Mouse (Mus musculus) midbrain, embryonic 11.5 days (tissue): Measurements from ENCODE around the gene Slc20a1. TPM values are rescaled to one million over a fixed set of nuclear protein-coding genes. Genes with fewer than 3 reads are reported as not detected.

Source experiments
- ATAC-seq: fragments of 200-750 bp; cut with Nextera tagmentation; 2 replicates; pipeline ENCODE4 v1.8.0; 2017; ENCODE audit warnings: moderate TSS enrichment, moderate library complexity; ENCODE audit not compliant: low FRiP score
- DNase-seq: peaks from one replicate; pipeline ENCODE4 v3.0.0; 2015; ENCODE audit warnings: low spot score; ENCODE audit errors: missing footprints
- H3K27ac ChIP-seq: fragments of 300-500 bp; sonication (generic); 2 replicates; pipeline ENCODE4 v1.5.1; 2014; ENCODE audit warnings: low read depth, low read length
- H3K27me3 ChIP-seq: fragments of 300-500 bp; sonication (generic); 2 replicates; pipeline ENCODE4 v1.6.1; 2014; ENCODE audit warnings: mild to moderate bottlenecking, low read length, moderate library complexity, mixed read lengths; ENCODE audit not compliant: control insufficient read depth, insufficient read depth
- H3K36me3 ChIP-seq: fragments of 300-500 bp; sonication (generic); 2 replicates; pipeline ENCODE4 v1.6.1; 2014; ENCODE audit warnings: mild to moderate bottlenecking, low read length, moderate library complexity, mixed read lengths; ENCODE audit not compliant: control insufficient read depth, insufficient read depth
- H3K4me1 ChIP-seq: fragments of 300-500 bp; sonication (generic); 2 replicates; pipeline ENCODE4 v1.6.1; 2014; ENCODE audit warnings: low read length; ENCODE audit not compliant: control insufficient read depth, insufficient read depth
- H3K4me2 ChIP-seq: fragments of 300-500 bp; sonication (generic); 2 replicates; pipeline ENCODE4 v1.6.1; 2014; ENCODE audit warnings: mild to moderate bottlenecking, moderate library complexity
- H3K4me3 ChIP-seq: fragments of 300-500 bp; sonication (generic); 2 replicates; pipeline ENCODE4 v1.5.1; 2014; ENCODE audit warnings: low read depth, low read length
- H3K9ac ChIP-seq: fragments of 300-500 bp; sonication (generic); 2 replicates; pipeline ENCODE4 v1.6.1; 2014; ENCODE audit warnings: low read length
- H3K9me3 ChIP-seq: fragments of 300-500 bp; sonication (generic); 2 replicates; pipeline ENCODE4 v1.6.1; 2016; ENCODE audit warnings: low read length; ENCODE audit not compliant: control insufficient read depth
- WGBS: fragments of 180-500 bp; shearing (Covaris S2); extraction: QIAGEN DNeasy Blood & Tissue Kit; methylation state at CpG from one replicate; pipeline ENCODE4 v1.1.7; 2014; 5-methylcytosine and 5-hydroxymethylcytosine counted together
- polyA plus RNA-seq: library from polyadenylated mRNA; unstranded; fragments of >200 nt; fragmentation: Nextera tagmentation; extraction: Ambion mirVana; gene quantifications from 2 replicates; pipeline ENCODE4 v1.2.1, GENCODE M21; 2014

The Slc20a1 gene
- polyA plus RNA-seq, 1 experiment from 2014 or later: 62.5 TPM

DNA sequence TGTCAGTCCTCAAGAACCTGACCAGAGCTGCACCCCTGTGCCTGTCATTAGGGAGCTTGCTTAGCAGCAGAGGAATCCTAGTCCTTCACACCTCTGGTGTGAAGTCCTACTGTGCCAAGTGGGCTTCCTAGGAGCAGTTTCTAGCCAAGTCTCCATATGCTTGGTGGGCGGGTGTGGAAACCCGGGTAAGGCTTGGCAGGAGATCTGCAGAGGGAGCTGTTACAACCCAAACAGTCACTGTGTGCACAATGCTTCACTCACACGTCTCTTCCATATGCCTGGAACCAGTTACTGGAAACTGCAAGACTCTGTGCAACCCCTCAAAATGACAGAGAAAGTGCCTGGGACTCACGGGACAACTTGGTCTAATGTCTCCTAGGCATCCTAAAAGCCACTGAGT, 33.5 kb downstream of the Slc20a1 start:
- no peaks in the 10 kb centered on the region for H3K36me3 ChIP-seq
- no peaks in the 10 kb centered on the region for H3K27me3 ChIP-seq
- no peak overlapping the region for H3K9ac ChIP-seq
- 71% methylated on average over 4 of the region's 4 CpGs for WGBS
- H3K4me1 ChIP-seq: no peaks in the 10 kb centered on the region
- H3K9me3 ChIP-seq: no peaks in the 10 kb centered on the region
- DNase-seq (no peak), ATAC-seq (no peak)
- no peak overlapping the region for H3K4me2 ChIP-seq
- no peak overlapping the region for H3K27ac ChIP-seq
- H3K4me3 ChIP-seq: no peak overlapping the region

DNA sequence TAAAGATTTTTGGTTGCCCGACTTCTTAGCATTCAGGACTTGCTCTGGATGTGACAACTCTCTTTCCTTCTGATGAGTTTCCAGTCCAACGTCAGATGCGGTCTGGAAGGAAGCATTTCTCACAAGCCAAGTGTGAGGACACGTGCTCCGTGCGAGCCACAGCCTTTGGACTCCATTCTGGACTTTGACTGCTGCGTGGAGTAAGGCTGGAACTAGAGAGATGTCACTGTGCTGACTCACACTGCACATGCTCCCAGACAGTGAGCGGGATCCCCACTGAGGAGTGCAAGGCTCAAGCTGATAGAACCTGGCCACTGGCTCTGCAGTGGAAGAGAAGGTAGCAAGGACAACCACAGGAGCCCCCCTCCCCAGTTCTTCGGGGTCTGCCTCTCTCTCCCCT, 33.9 kb downstream of the Slc20a1 start:
- DNase-seq (no peak), ATAC-seq (no peak)
- 82% methylated on average over 9 of the region's 9 CpGs for WGBS
- Histone ChIP-seq H3K27ac (no peak overlapping the region), H3K4me3 (no peak overlapping the region), H3K27me3 (no peaks in the 10 kb centered on the region), H3K9ac (no peak overlapping the region), H3K36me3 (no peaks in the 10 kb centered on the region), H3K4me2 (no peak overlapping the region), H3K4me1 (no peaks in the 10 kb centered on the region), H3K9me3 (no peaks in the 10 kb centered on the region)

DNA sequence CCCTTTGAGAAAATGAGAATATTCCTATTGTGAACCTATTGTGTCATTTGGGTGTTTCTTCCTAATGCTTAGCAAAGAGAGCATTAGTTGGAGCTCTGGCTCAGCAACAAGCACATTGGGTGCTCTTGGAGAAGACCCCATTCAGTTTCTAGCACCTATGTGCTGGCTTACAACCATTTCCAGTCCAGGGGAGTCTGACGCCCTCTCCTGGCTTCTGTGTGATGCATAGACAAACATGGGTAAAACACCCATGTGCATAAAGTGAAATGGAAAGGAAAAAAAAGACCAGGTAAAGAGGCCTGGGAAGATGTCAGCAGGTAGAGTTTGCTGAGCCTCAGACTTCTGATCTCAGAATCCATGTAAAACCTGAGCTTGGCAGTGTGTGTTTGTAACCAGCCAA, 34.7 kb downstream of the Slc20a1 start:
- H3K36me3 ChIP-seq: no peaks in the 10 kb centered on the region
- 88% methylated on average over 1 of the region's 1 CpGs for WGBS
- DNase-seq: no peak
- no peak overlapping the region for H3K9ac ChIP-seq
- ATAC-seq: no peak
- H3K27ac ChIP-seq: no peak overlapping the region
- H3K9me3 ChIP-seq: no peaks in the 10 kb centered on the region
- H3K4me3 ChIP-seq: no peak overlapping the region
- no peaks in the 10 kb centered on the region for H3K27me3 ChIP-seq
- no peaks in the 10 kb centered on the region for H3K4me1 ChIP-seq
- H3K4me2 ChIP-seq: no peak overlapping the region

DNA sequence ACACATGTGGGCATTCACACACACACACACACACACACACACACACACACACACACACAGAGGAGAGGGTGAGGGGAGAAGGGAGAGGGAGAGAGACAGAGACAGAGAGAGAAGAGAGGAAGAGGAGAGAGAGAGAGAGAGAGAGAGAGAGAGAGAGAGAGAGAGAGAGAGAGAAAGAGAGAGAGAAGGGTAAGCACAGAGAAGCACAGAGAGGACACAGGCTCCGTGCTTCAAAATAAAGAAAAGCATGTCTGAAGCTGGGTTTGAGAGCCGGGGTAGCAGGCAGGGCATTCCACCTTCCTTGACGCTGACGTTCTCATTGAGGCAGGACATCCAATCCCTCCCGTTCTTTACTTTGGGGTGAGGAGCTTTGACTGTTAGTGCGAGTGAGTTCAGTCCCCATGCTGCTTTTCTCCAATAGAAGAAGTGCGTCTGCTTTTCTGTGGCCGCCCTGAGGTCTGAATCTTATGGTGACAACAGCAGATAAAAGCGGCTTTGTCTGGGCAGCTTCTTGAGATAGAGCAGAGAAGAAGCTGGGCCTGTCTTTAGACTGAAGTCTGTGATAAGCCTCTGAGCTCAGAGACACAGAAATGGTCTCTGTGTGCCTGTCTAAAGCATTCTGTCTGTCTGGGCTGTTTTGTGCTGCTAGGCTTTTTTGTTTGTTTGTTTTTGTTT, 35.4 kb downstream of the Slc20a1 start:
- H3K9ac ChIP-seq: no peak overlapping the region
- ATAC-seq: no peak
- 50% methylated on average over 9 of the region's 9 CpGs for WGBS
- H3K9me3 ChIP-seq: no peaks in the 10 kb centered on the region
- no peak overlapping the region for H3K4me2 ChIP-seq
- no peak overlapping the region for H3K27ac ChIP-seq
- no peaks in the 10 kb centered on the region for H3K36me3 ChIP-seq
- DNase-seq: no peak
- H3K27me3 ChIP-seq: no peaks in the 10 kb centered on the region
- no peak overlapping the region for H3K4me3 ChIP-seq
- no peaks in the 10 kb centered on the region for H3K4me1 ChIP-seq

- 92% methylated on average over 2 of the region's 2 CpGs for WGBS
- Histone ChIP-seq H3K4me1 (no peaks in the 10 kb centered on the region), H3K36me3 (no peaks in the 10 kb centered on the region), H3K27ac (no peak overlapping the region), H3K27me3 (no peaks in the 10 kb centered on the region), H3K4me3 (no peak overlapping the region), H3K4me2 (no peak overlapping the region), H3K9ac (no peak overlapping the region), H3K9me3 (no peaks in the 10 kb centered on the region)
- DNase-seq (peak; percentile 44), ATAC-seq (no peak)
Measured at GRCm38 (mm10) chr2:129234731-129235130, 36.2 kb downstream of the Slc20a1 start.

- 75% methylated on average over 4 of the region's 4 CpGs for WGBS
- Histone ChIP-seq H3K4me3 (no peak overlapping the region), H3K4me2 (no peak overlapping the region), H3K9ac (no peak overlapping the region), H3K27me3 (no peaks in the 10 kb centered on the region), H3K4me1 (no peaks in the 10 kb centered on the region), H3K9me3 (no peaks in the 10 kb centered on the region), H3K36me3 (no peaks in the 10 kb centered on the region), H3K27ac (no peak overlapping the region)
- ATAC-seq: no peak
- DNase-seq: peak; percentile 21
Measured at GRCm38 (mm10) chr2:129236526-129236925, 38.0 kb downstream of the Slc20a1 start.

DNA sequence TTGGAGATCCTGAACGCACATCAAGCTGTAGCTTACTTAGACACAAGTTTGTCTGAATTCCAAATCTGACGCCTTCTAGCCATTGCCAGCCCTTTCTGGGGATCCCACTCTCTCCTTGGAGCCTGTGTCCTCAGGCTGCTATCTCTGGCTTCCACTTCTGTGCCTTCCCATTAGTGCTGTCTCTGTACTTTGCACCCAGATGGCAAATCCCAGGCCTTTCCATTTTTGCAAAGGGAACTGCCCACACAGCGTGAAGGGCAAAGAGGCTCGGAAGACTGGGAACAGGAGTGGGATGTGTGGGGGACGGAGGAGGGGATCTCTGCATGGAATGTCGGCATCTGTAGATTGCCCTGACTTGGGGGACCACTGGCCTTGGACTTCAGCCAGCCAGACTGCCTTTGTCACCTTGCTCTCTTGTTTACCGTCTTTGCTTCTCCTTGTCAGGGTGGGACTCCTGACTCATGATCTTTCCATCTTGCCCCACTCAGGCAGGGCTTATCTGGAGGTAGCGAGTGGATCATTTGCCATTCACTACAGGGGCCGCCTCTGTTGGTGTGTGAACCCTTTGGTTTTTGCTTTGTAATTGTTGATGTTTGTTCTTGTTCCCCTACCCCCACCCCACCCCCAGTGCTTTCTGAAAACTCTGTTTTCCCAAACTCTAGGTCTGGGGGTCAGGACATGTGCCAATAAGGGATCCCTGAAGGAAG, 42.3 kb downstream of the Slc20a1 start:
- H3K4me2 ChIP-seq: no peak overlapping the region
- no peaks in the 10 kb centered on the region for H3K9me3 ChIP-seq
- no peak overlapping the region for H3K27ac ChIP-seq
- ATAC-seq: no peak
- H3K27me3 ChIP-seq: no peaks in the 10 kb centered on the region
- H3K9ac ChIP-seq: no peak overlapping the region
- no peaks in the 10 kb centered on the region for H3K4me1 ChIP-seq
- no peaks in the 10 kb centered on the region for H3K36me3 ChIP-seq
- H3K4me3 ChIP-seq: no peak overlapping the region
- WGBS: 75% methylated on average over 9 of the region's 9 CpGs
- DNase-seq: peak; percentile 44

GRCm38 (mm10) chr2:129241845-129242833, 43.6 kb downstream of the Slc20a1 start:
- Histone ChIP-seq H3K4me1 (no peaks in the 10 kb centered on the region), H3K4me2 (no peak overlapping the region), H3K27ac (no peak overlapping the region), H3K36me3 (no peaks in the 10 kb centered on the region), H3K27me3 (no peaks in the 10 kb centered on the region), H3K4me3 (no peak overlapping the region), H3K9me3 (no peaks in the 10 kb centered on the region), H3K9ac (no peak overlapping the region)
- DNase-seq: peak; percentile 83
- 62% methylated on average over 7 of the region's 7 CpGs for WGBS
- no peak for ATAC-seq

GRCm38 (mm10) chr2:129243005-129243404, 44.4 kb downstream of the Slc20a1 start:
- H3K36me3 ChIP-seq: no peaks in the 10 kb centered on the region
- 93% methylated on average over 4 of the region's 4 CpGs for WGBS
- no peak overlapping the region for H3K27ac ChIP-seq
- H3K4me1 ChIP-seq: no peaks in the 10 kb centered on the region
- DNase-seq (peak; percentile 26), ATAC-seq (no peak)
- H3K4me3 ChIP-seq: no peak overlapping the region
- H3K27me3 ChIP-seq: no peaks in the 10 kb centered on the region
- no peak overlapping the region for H3K4me2 ChIP-seq
- no peak overlapping the region for H3K9ac ChIP-seq
- H3K9me3 ChIP-seq: no peaks in the 10 kb centered on the region
